7 mouse cellular contexts compared by ENCODE assay signal in genomic region chr5:99157973-99158372, GRCm38 (mm10).
A peak's percentile ranks its signal among the peaks of the same experiment; 100 is the strongest.
DNase-seq lines count a peak whose midpoint lies in the region; ATAC-seq and TF ChIP-seq lines count a peak whose summit lies in the region.

No protein-coding gene starts in this region.

- 0% methylated on average over 1 of the region's 1 CpGs for WGBS in limb, embryonic 14.5 days

- no peak overlapping the region for H3K4me2 ChIP-seq in limb, embryonic 14.5 days (replicated peaks; ENCODE audit: low read depth, low read length, severe bottlenecking)

- no peaks in the 10 kb centered on the region for H3K36me3 ChIP-seq in limb, embryonic 14.5 days (ENCODE audit: control insufficient read depth, insufficient read depth, low read length)

- peak; percentile 50 for DNase-seq in ovary, postnatal 14 days (ENCODE audit: low spot score)
- DNase-seq in ovary, postnatal 10 days (ENCODE audit: low spot score), result no peak
- DNase-seq in adrenal gland, postnatal 10 days, result peak; percentile 67
- peak; percentile 81 for DNase-seq in embryo, embryonic 10 days (ENCODE audit: low spot score)
- peak; percentile 66 for DNase-seq in kidney, adult 9 months
- DNase-seq in limb, embryonic 14.5 days (ENCODE audit: low spot score), result peak; percentile 80
- peak; percentile 23 for DNase-seq in right cerebral cortex, postnatal 25 days

- no peak overlapping the region for H3K4me3 ChIP-seq in limb, embryonic 14.5 days (replicated peaks; ENCODE audit: low read length)

- peaks cover 9% of the 10 kb centered on the region; the same call in 1 of the 2 replicates for H3K4me1 ChIP-seq in limb, embryonic 14.5 days (ENCODE audit: control insufficient read depth, insufficient read depth, low read length)

- no peaks in the 10 kb centered on the region for H3K27me3 ChIP-seq in limb, embryonic 14.5 days (ENCODE audit: control insufficient read depth, insufficient read depth, low read length)

- H3K27ac ChIP-seq in limb, embryonic 14.5 days (replicated peaks; ENCODE audit: low read depth, low read length), result no peak overlapping the region

- H3K9ac ChIP-seq in limb, embryonic 14.5 days (ENCODE audit: low read depth, low read length, severe bottlenecking), result no peak overlapping the region

- no peak for ATAC-seq in limb, embryonic 14.5 days (ENCODE audit: low FRiP score, low read depth)

- H3K9me3 ChIP-seq in limb, embryonic 14.5 days (ENCODE audit: control insufficient read depth, low read length), result no peaks in the 10 kb centered on the region

- TF ChIP-seq POLR2A in limb, embryonic 14.5 days (IDR thresholded peaks at IDR 0.05; ENCODE audit: borderline replicate concordance, extremely low read depth, insufficient read depth, insufficient read length), result no peak
